Mouse (Mus musculus) midbrain, embryonic 12.5 days (tissue): ENCODE measurements around the gene Acrbp. TPM values are rescaled to one million over a fixed set of nuclear protein-coding genes. Genes with fewer than 3 reads are reported as not detected.
A peak's percentile ranks its signal among the peaks of the same experiment; 100 is the strongest.
"Not testable (repeated sequence)": the region's sequence is repeated elsewhere in the genome, so short reads cannot be mapped to it uniquely, and the experiment has no call there.

Experiments
- ATAC-seq: fragments of 200-750 bp; cut with Nextera tagmentation; 2 replicates; pipeline ENCODE4 v1.8.0; 2017; ENCODE audit warnings: low read depth, moderate TSS enrichment, moderate library complexity; ENCODE audit not compliant: low FRiP score
- H3K27ac ChIP-seq: fragments of 300-500 bp; sonication (generic); replicated peaks from 2 replicates; pipeline ENCODE4 v1.5.1; 2016; ENCODE audit warnings: mild to moderate bottlenecking
- H3K27me3 ChIP-seq: fragments of 300-500 bp; sonication (generic); 2 replicates; pipeline ENCODE4 v1.6.1; 2016; ENCODE audit warnings: mild to moderate bottlenecking
- H3K36me3 ChIP-seq: fragments of 300-500 bp; sonication (generic); 2 replicates; pipeline ENCODE4 v1.6.1; 2016
- H3K4me1 ChIP-seq: fragments of 300-500 bp; sonication (generic); 2 replicates; pipeline ENCODE4 v1.6.1; 2016
- H3K4me2 ChIP-seq: fragments of 300-500 bp; sonication (generic); replicated peaks from 2 replicates; pipeline ENCODE4 v1.6.1; 2016; ENCODE audit warnings: mild to moderate bottlenecking, moderate library complexity
- H3K4me3 ChIP-seq: fragments of 300-500 bp; sonication (generic); 2 replicates; pipeline ENCODE4 v1.5.1; 2016; ENCODE audit warnings: mild to moderate bottlenecking
- H3K9ac ChIP-seq: fragments of 300-500 bp; sonication (generic); replicated peaks from 2 replicates; pipeline ENCODE4 v1.6.1; 2016; ENCODE audit warnings: mild to moderate bottlenecking, moderate library complexity
- H3K9me3 ChIP-seq: fragments of 300-500 bp; sonication (generic); 2 replicates; pipeline ENCODE4 v1.6.1; 2016; ENCODE audit warnings: mild to moderate bottlenecking
- WGBS: fragments of 180-500 bp; shearing (Covaris S2); methylation state at CpG from one replicate; pipeline ENCODE4 v1.1.7; 2016; 5-methylcytosine and 5-hydroxymethylcytosine counted together
- polyA plus RNA-seq: library from polyadenylated mRNA; unstranded; fragments of >200 nt; fragmentation: Nextera tagmentation; extraction: Ambion mirVana; gene quantifications from 2 replicates; pipeline ENCODE4 v1.2.1, GENCODE M21; 2016

The Acrbp gene
- polyA plus RNA-seq, 1 experiment from 2014 or later = 18.9 TPM

- no peaks in the 10 kb centered on the region for H3K9me3 ChIP-seq
- H3K4me3 ChIP-seq = peak within 1 kb of the TSS; percentile 72
- no peaks in the 10 kb centered on the region for H3K27me3 ChIP-seq
- peak within 1 kb of the TSS; percentile 88 for H3K4me2 ChIP-seq
- H3K27ac ChIP-seq = peak within 1 kb of the TSS; percentile 62
- under 1% methylated on average over 26 of the region's 26 CpGs for WGBS
- H3K9ac ChIP-seq = peak within 1 kb of the TSS; percentile 76
- ATAC-seq = peak; percentile 96
- peaks cover 16% of the 10 kb centered on the region for H3K4me1 ChIP-seq
- H3K36me3 ChIP-seq = peaks cover 36% of the 10 kb centered on the region
Measured at GRCm38 (mm10) chr6:125039533-125040153, 9.8 kb upstream of the Acrbp start, which contains the start of gene Ing4. Ing4 (plus strand) TSS chr6:125039760.

- Histone ChIP-seq H3K4me3 (peak overlapping the region; percentile 72), H3K4me1 (peaks cover 16% of the 10 kb centered on the region), H3K4me2 (peak overlapping the region; percentile 88), H3K9ac (peak overlapping the region; percentile 76), H3K27ac (peak overlapping the region; percentile 62), H3K9me3 (no peaks in the 10 kb centered on the region), H3K27me3 (no peaks in the 10 kb centered on the region), H3K36me3 (peaks cover 36% of the 10 kb centered on the region)
- WGBS = 16% methylated on average over 7 of the region's 7 CpGs
- ATAC-seq = no peak
Measured at GRCm38 (mm10) chr6:125040221-125040620, 9.3 kb upstream of the Acrbp start.

GRCm38 (mm10) chr6:125041047-125041446 lies 8.4 kb upstream of the Acrbp start:
- peaks cover 34% of the 10 kb centered on the region for H3K36me3 ChIP-seq
- no peak overlapping the region for H3K4me3 ChIP-seq

GRCm38 (mm10) chr6:125042081-125042480 lies 7.4 kb upstream of the Acrbp start:
- Histone ChIP-seq H3K4me2 (no peak overlapping the region), H3K27ac (no peak overlapping the region), H3K4me1 (peaks cover 16% of the 10 kb centered on the region), H3K36me3 (peaks cover 35% of the 10 kb centered on the region), H3K9me3 (no peaks in the 10 kb centered on the region), H3K27me3 (no peaks in the 10 kb centered on the region), H3K4me3 (no peak overlapping the region), H3K9ac (no peak overlapping the region)
- WGBS = 95% methylated on average over 7 of the region's 7 CpGs
- ATAC-seq = no peak

More at GRCm38 (mm10) chr6:125041047-125041446, 8.4 kb upstream of the Acrbp start:
- Histone ChIP-seq H3K4me2 (peak overlapping the region; percentile 88), H3K27me3 (no peaks in the 10 kb centered on the region), H3K9ac (no peak overlapping the region), H3K4me1 (peaks cover 16% of the 10 kb centered on the region), H3K9me3 (no peaks in the 10 kb centered on the region), H3K27ac (no peak overlapping the region)
- ATAC-seq = no peak
- 89% methylated on average over 7 of the region's 7 CpGs for WGBS

GRCm38 (mm10) chr6:125046691-125047090 lies 2.8 kb upstream of the Acrbp start:
- peak; percentile 20; the same call in 1 of the 2 replicates for ATAC-seq
- no peak overlapping the region for H3K4me2 ChIP-seq
- H3K27ac ChIP-seq = no peak overlapping the region
- no peaks in the 10 kb centered on the region for H3K9me3 ChIP-seq
- H3K27me3 ChIP-seq = no peaks in the 10 kb centered on the region
- H3K4me1 ChIP-seq = no peaks in the 10 kb centered on the region
- H3K36me3 ChIP-seq = peaks cover 76% of the 10 kb centered on the region
- H3K4me3 ChIP-seq = no peak overlapping the region
- no peak overlapping the region for H3K9ac ChIP-seq
- 39% methylated on average over 5 of the region's 5 CpGs for WGBS

GRCm38 (mm10) chr6:125051237-125051636 lies 1.7 kb downstream of the Acrbp start:
- Histone ChIP-seq H3K9me3 (no peaks in the 10 kb centered on the region), H3K4me1 (no peaks in the 10 kb centered on the region), H3K4me3 (no peak overlapping the region), H3K4me2 (no peak overlapping the region), H3K36me3 (peaks cover 85% of the 10 kb centered on the region), H3K27ac (no peak overlapping the region), H3K9ac (no peak overlapping the region), H3K27me3 (no peaks in the 10 kb centered on the region)
- no peak for ATAC-seq
- WGBS = 71% methylated on average over 5 of the region's 5 CpGs

- Histone ChIP-seq H3K27me3 (no peaks in the 10 kb centered on the region), H3K4me1 (peaks cover 9% of the 10 kb centered on the region), H3K4me2 (no peak overlapping the region), H3K4me3 (no peak overlapping the region), H3K36me3 (peaks cover 4% of the 10 kb centered on the region; the same call in 1 of the 2 replicates), H3K27ac (no peak overlapping the region), H3K9ac (no peak overlapping the region), H3K9me3 (no peaks in the 10 kb centered on the region)
- WGBS = 46% methylated on average over 6 of the region's 6 CpGs
- no peak for ATAC-seq
Measured at GRCm38 (mm10) chr6:125061493-125061892, 12.0 kb downstream of the Acrbp start.

GRCm38 (mm10) chr6:125062511-125062910 lies 13.0 kb downstream of the Acrbp start:
- no peaks in the 10 kb centered on the region; the same call in 1 of the 2 replicates for H3K27me3 ChIP-seq
- ATAC-seq = no peak
- H3K36me3 ChIP-seq = peaks cover 1% of the 10 kb centered on the region; the same call in 1 of the 2 replicates
- no peak overlapping the region for H3K27ac ChIP-seq
- peaks cover 9% of the 10 kb centered on the region for H3K4me1 ChIP-seq
- no peak overlapping the region for H3K4me2 ChIP-seq
- H3K9me3 ChIP-seq = no peaks in the 10 kb centered on the region
- no peak overlapping the region for H3K9ac ChIP-seq
- WGBS = 85% methylated on average over 5 of the region's 5 CpGs
- no peak overlapping the region for H3K4me3 ChIP-seq

- Histone ChIP-seq H3K27ac (no peak overlapping the region), H3K4me1 (peaks cover 9% of the 10 kb centered on the region), H3K4me2 (no peak overlapping the region), H3K36me3 (no peaks in the 10 kb centered on the region), H3K9ac (no peak overlapping the region), H3K27me3 (no peaks in the 10 kb centered on the region; the same call in 1 of the 2 replicates), H3K9me3 (no peaks in the 10 kb centered on the region), H3K4me3 (no peak overlapping the region)
- WGBS = 84% methylated on average over 6 of the region's 6 CpGs
- ATAC-seq = no peak
Measured at GRCm38 (mm10) chr6:125063906-125064305, 14.4 kb downstream of the Acrbp start.

GRCm38 (mm10) chr6:125065223-125065622 lies 15.7 kb downstream of the Acrbp start:
- H3K4me2 ChIP-seq, H3K9ac ChIP-seq, H3K9me3 ChIP-seq, H3K27ac ChIP-seq, H3K27me3 ChIP-seq, H3K4me1 ChIP-seq, H3K4me3 ChIP-seq, H3K36me3 ChIP-seq, ATAC-seq: not testable (repeated sequence)
- no CpG with 5 or more reads among the region's 1 CpGs for WGBS

GRCm38 (mm10) chr6:125067571-125067995 lies 18.1 kb downstream of the Acrbp start, which contains the start of gene Lpar5:
Lpar5 (plus strand) TSS chr6:125067920.
- no peak for ATAC-seq
- peaks cover 13% of the 10 kb centered on the region; the same call in 1 of the 2 replicates for H3K4me1 ChIP-seq
- no peaks in the 10 kb centered on the region; the same call in 1 of the 2 replicates for H3K27me3 ChIP-seq
- no peak within 1 kb of the TSS for H3K4me3 ChIP-seq
- H3K36me3 ChIP-seq = no peaks in the 10 kb centered on the region
- no peak within 1 kb of the TSS for H3K9ac ChIP-seq
- WGBS = 62% methylated on average over 8 of the region's 8 CpGs
- no peak within 1 kb of the TSS for H3K27ac ChIP-seq
- H3K9me3 ChIP-seq = no peaks in the 10 kb centered on the region
- no peak within 1 kb of the TSS for H3K4me2 ChIP-seq

GRCm38 (mm10) chr6:125071170-125071895 lies 21.8 kb downstream of the Acrbp start:
- no peaks in the 10 kb centered on the region for H3K36me3 ChIP-seq
- peak; percentile 71 for ATAC-seq
- peaks cover 13% of the 10 kb centered on the region; the same call in 1 of the 2 replicates for H3K4me1 ChIP-seq
- no peaks in the 10 kb centered on the region for H3K9me3 ChIP-seq
- no peak overlapping the region for H3K4me3 ChIP-seq
- H3K4me2 ChIP-seq = no peak overlapping the region
- H3K27ac ChIP-seq = peak overlapping the region; percentile 75
- no peak overlapping the region for H3K9ac ChIP-seq
- 83% methylated on average over 18 of the region's 18 CpGs for WGBS
- H3K27me3 ChIP-seq = no peaks in the 10 kb centered on the region; the same call in 1 of the 2 replicates
